Mouse (Mus musculus) cerebellum, adult 8-10 months (tissue): Measurements from ENCODE around the gene Efcab10.

Source experiments
- DNase-seq: peaks from one replicate; pipeline ENCODE4 v3.0.0; 2022

Gene Efcab10

GRCm38 (mm10) chr12:33394804-33395623, at the start of gene Efcab10:
Efcab10 (plus strand) TSS chr12:33394854.
- no peak for DNase-seq

- no peak for DNase-seq
Measured at GRCm38 (mm10) chr12:33344970-33345772, 49.5 kb upstream of the Efcab10 start.

- DNase-seq, result no peak
Measured at GRCm38 (mm10) chr12:33345773-33346435, 48.8 kb upstream of the Efcab10 start.

GRCm38 (mm10) chr12:33352671-33353070, 42.0 kb upstream of the Efcab10 start:
- DNase-seq, result no peak

- DNase-seq, result no peak
Measured at GRCm38 (mm10) chr12:33358345-33358744, 36.3 kb upstream of the Efcab10 start.

GRCm38 (mm10) chr12:33359209-33359608, 35.4 kb upstream of the Efcab10 start:
- DNase-seq, result no peak

GRCm38 (mm10) chr12:33359878-33360482, 34.7 kb upstream of the Efcab10 start:
- no peak for DNase-seq

- peak; percentile 84 for DNase-seq
Measured at GRCm38 (mm10) chr12:33360729-33361128, 33.9 kb upstream of the Efcab10 start.

- no peak for DNase-seq
Measured at GRCm38 (mm10) chr12:33364511-33364910, 30.1 kb upstream of the Efcab10 start.

GRCm38 (mm10) chr12:33365133-33365532, 29.5 kb upstream of the Efcab10 start:
- no peak for DNase-seq

GRCm38 (mm10) chr12:33369555-33369954, 25.1 kb upstream of the Efcab10 start:
- no peak for DNase-seq

- DNase-seq, result peak; percentile 59
Measured at GRCm38 (mm10) chr12:33379624-33380445, 14.8 kb upstream of the Efcab10 start.

GRCm38 (mm10) chr12:33388842-33389241, 5.8 kb upstream of the Efcab10 start:
- DNase-seq, result peak; percentile 63

GRCm38 (mm10) chr12:33390844-33391560, 3.7 kb upstream of the Efcab10 start:
- no peak for DNase-seq

- no peak for DNase-seq
Measured at GRCm38 (mm10) chr12:33403265-33403693, 8.6 kb downstream of the Efcab10 start.

GRCm38 (mm10) chr12:33404996-33405395, 10.3 kb downstream of the Efcab10 start:
- no peak for DNase-seq

GRCm38 (mm10) chr12:33405398-33406026, 10.9 kb downstream of the Efcab10 start:
- DNase-seq, result no peak

GRCm38 (mm10) chr12:33411580-33412151, 17.0 kb downstream of the Efcab10 start:
- DNase-seq, result no peak

GRCm38 (mm10) chr12:33424329-33424728, 29.7 kb downstream of the Efcab10 start:
- DNase-seq, result no peak

- DNase-seq, result no peak
Measured at GRCm38 (mm10) chr12:33427293-33427692, 32.6 kb downstream of the Efcab10 start.
